Mouse (Mus musculus) activated CD4-positive, CD25-positive, alpha-beta regulatory T cell (primary cell): ENCODE data around the gene Flot1. TPM values are rescaled to one million over a fixed set of nuclear protein-coding genes. Genes with fewer than 3 reads are reported as not detected.

Experiments used
- polyA plus RNA-seq, 2 experiments: library from polyadenylated mRNA; unstranded; fragments of 100-300 nt; shearing (Covaris generic); gene quantifications; one replicate each; pipeline ENCODE4 v1.2.1; 2017

Gene Flot1
- 10 to 100 TPM; 59.0 to 61.4 TPM for polyA plus RNA-seq

GRCm38 (mm10) chr17:35822964-35823937 lies at the start of gene Flot1:
Gene Flot1, plus strand, starts transcription at chr17:35823230.

GRCm38 (mm10) chr17:35821439-35822430 lies 1.3 kb upstream of the Flot1 start, which contains the start of gene Ier3:
Gene Ier3, plus strand, starts transcription at chr17:35821684.

GRCm38 (mm10) chr17:35838122-35838544 lies 15.1 kb downstream of the Flot1 start, which contains the start of gene Tubb5:
Gene Tubb5, minus strand, starts transcription at chr17:35838306.

GRCm38 (mm10) chr17:35841076-35841950 lies 18.3 kb downstream of the Flot1 start, which contains the start of gene Mdc1:
Gene Mdc1, plus strand, starts transcription at chr17:35841515.

GRCm38 (mm10) chr17:35861198-35861857 lies 38.3 kb downstream of the Flot1 start, which contains the start of gene Nrm:
Gene Nrm, plus strand, starts transcription at chr17:35861318.

GRCm38 (mm10) chr17:35865481-35866280 lies 42.7 kb downstream of the Flot1 start, which contains the start of gene Ppp1r18:
Gene Ppp1r18, plus strand, starts transcription at chr17:35865593.

GRCm38 (mm10) chr17:35879245-35880057 lies 56.4 kb downstream of the Flot1 start, which contains the start of gene Dhx16:
Gene Dhx16, plus strand, starts transcription at chr17:35879819.

Other genes starting within 250 kb of the Flot1 start
- gene Sfta2, start 221.7 kb upstream of the Flot1 start, polyA plus RNA-seq = not detected
- not detected for gene Gm9573, start 196.6 kb upstream of the Flot1 start, polyA plus RNA-seq
- under 1 TPM in 1 of 2 experiments, not detected in 1; 0.06 TPM for gene Mucl3, start 179.5 kb upstream of the Flot1 start, polyA plus RNA-seq
- gene Vars2, start 155.6 kb upstream of the Flot1 start, polyA plus RNA-seq = 10 to 100 TPM; 22.3 to 24.8 TPM
- 10 to 100 TPM; 18.2 to 20.7 TPM for gene Gtf2h4, start 149.5 kb upstream of the Flot1 start, polyA plus RNA-seq
- 1 to 10 TPM; 6.1 to 8.7 TPM for gene Ddr1, start 118.6 kb upstream of the Flot1 start, polyA plus RNA-seq
- gene Ier3, start 1.5 kb upstream of the Flot1 start, polyA plus RNA-seq = 10 to 100 TPM in 1 of 2 experiments, under 1 TPM in 1; 0.19 to 14.0 TPM
- 100 to 1,000 TPM; 114 to 135 TPM for gene Tubb5, start 15.1 kb downstream of the Flot1 start, polyA plus RNA-seq
- gene Mdc1, start 18.3 kb downstream of the Flot1 start, polyA plus RNA-seq = 1 to 10 TPM; 4.1 to 7.9 TPM
- 10 to 100 TPM; 33.6 to 42.0 TPM for gene Nrm, start 38.1 kb downstream of the Flot1 start, polyA plus RNA-seq
- gene Ppp1r18, start 42.4 kb downstream of the Flot1 start, polyA plus RNA-seq = 100 to 1,000 TPM; 549 to 588 TPM
- gene Dhx16, start 56.6 kb downstream of the Flot1 start, polyA plus RNA-seq = 10 to 100 TPM; 49.5 to 68.4 TPM
- 10 to 100 TPM; 34.3 to 45.8 TPM for gene 2310061I04Rik, start 74.2 kb downstream of the Flot1 start, polyA plus RNA-seq
- gene Atat1, start 86.8 kb downstream of the Flot1 start, polyA plus RNA-seq = 10 to 100 TPM; 12.9 to 18.4 TPM
- gene Mrps18b, start 93.2 kb downstream of the Flot1 start, polyA plus RNA-seq = 10 to 100 TPM; 44.0 to 78.4 TPM
- gene Ppp1r10, start 93.2 kb downstream of the Flot1 start, polyA plus RNA-seq = 10 to 100 TPM; 30.2 to 54.9 TPM
- gene Abcf1, start 146.5 kb downstream of the Flot1 start, polyA plus RNA-seq = 100 to 1,000 TPM; 122 to 138 TPM
- gene Gnl1, start 156.6 kb downstream of the Flot1 start, polyA plus RNA-seq = 10 to 100 TPM; 55.6 to 56.5 TPM
- 10 to 100 TPM; 30.8 to 41.6 TPM for gene Prr3, start 157.0 kb downstream of the Flot1 start, polyA plus RNA-seq
- 10 to 100 TPM; 30.2 to 41.9 TPM for gene H2-T24, start 197.3 kb downstream of the Flot1 start, polyA plus RNA-seq
- gene H2-T23, start 209.6 kb downstream of the Flot1 start, polyA plus RNA-seq = 100 to 1,000 TPM; 796 to 873 TPM
- 100 to 1,000 TPM; 306 to 313 TPM for gene H2-T22, start 219.5 kb downstream of the Flot1 start, polyA plus RNA-seq
- gene Gm6034, start 219.7 kb downstream of the Flot1 start, polyA plus RNA-seq = under 1 TPM; 0.18 to 0.22 TPM
- gene Gm11127, start 235.1 kb downstream of the Flot1 start, polyA plus RNA-seq = not detected